Mouse (Mus musculus): ENCODE results near the gene Naaa. TPM values are rescaled to one million over a fixed set of nuclear protein-coding genes. Genes with fewer than 3 reads are reported as not detected.

Gene Naaa
- total RNA-seq, 2 experiments from 2014 or later = 38.8 to 40.9 TPM

DNA sequence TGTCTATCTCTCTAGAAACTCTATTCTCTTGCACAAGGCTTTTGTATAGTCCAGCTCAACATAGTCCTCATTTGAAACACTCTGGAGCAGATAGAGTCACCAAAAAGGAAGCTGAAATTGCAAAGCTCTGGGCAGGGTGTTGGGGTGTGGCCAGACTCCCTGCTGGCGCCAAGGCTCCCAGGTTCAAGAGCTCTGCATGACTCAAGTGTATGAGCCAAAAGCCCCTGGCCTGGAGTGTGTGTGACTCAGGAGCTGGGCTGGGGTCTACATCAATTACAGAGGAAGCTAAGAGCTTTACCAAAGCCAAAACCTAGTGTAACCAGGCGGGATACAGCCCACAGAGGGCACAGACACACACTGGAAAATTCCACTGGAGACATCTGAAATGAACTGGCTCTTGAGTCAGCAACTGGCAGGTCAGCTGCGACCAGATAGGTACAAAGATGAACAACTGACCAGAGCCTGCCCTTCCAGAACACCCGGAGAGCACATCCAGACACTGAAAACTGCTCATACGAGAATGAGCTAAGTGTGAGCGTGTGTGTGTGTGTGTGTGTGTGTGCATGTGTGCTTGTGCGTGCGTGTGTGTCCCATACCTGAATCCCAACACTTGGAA, 57.6 kb downstream of the Naaa start:
- intact Hi-C loops (cut with DNase I) = no loop called here
- DNase-seq (ENCODE audit: low spot score in 2 of 2) = no peak

DNA sequence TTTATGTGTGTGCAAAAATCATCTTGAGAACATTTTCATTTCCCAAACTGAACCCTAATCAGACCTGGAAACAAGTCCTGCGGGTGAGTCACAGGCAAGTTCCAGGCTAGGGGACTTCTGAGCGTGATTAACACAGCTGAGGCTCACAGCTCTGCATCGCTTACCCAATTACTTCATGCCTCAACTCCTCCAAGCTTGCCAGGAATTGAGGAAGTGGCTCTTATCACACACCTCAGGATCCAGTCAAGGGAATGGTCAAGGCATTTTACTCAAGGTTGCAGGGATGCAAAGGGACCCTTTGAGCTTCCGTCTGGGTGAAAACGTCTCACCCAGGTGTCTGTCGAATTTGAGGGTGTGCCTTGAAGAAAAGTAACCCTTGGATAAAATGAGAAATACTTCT, 58.1 kb downstream of the Naaa start:
- no peak for DNase-seq (ENCODE audit: low spot score in 2 of 2)
- intact Hi-C loops (cut with DNase I) = no loop called here

- intact Hi-C loops (cut with DNase I) = no loop called here
- DNase-seq (ENCODE audit: low spot score in 2 of 2) = no peak
Observed at GRCm38 (mm10) chr5:92218915-92219793, 58.8 kb downstream of the Naaa start.

DNA sequence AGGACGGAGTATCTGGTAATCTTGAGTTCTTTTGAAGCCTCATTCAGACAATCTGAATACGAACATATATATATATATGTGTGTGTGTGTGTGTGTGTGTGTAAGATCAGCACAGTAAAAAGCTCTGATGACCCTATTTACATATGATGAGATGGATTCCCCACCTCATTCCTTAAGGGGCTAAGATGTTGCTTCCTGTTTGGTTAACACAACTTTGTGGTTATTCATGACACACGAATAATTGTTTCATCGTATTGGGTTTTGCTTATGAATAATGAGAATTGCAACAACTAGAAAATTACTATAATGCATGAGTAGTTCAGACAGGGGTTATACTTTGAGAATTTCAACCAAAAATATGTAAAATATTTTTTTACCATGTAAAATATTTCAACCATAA, 62.7 kb downstream of the Naaa start, which contains the start of gene U90926:
Gene U90926, minus strand, starts transcription at position 101 of the 400 bp plus-strand sequence.
- intact Hi-C loops (cut with DNase I) = no loop called here
- DNase-seq (ENCODE audit: low spot score in 2 of 2) = no peak

DNA sequence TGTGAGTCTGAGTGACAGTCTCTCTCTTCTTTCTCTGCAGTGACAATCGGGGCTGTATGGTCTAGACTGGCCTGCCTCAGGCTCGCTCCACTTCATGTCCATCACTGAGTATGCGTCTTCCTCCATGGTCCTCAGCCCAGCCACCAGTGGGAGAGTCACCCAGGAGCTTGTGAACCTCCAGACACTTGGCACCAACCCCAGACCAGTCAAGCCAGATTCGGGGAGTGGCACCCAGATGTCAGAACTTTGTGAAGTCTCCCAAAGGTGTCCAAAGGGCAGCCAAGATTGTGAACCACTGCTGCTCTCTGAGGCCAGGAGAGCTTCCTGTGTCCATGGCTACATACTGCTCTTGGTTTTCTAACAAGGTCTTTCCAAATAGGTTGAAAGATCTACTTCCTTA, 65.7 kb downstream of the Naaa start:
- intact Hi-C loops (cut with DNase I) = no loop called here
- DNase-seq (ENCODE audit: low spot score in 2 of 2) = no peak

GRCm38 (mm10) chr5:92210205-92210604, 67.8 kb downstream of the Naaa start:
- intact Hi-C loops (cut with DNase I) = no loop called here
- no peak for DNase-seq (ENCODE audit: low spot score in 2 of 2)

Other genes starting within 250 kb of the Naaa start
- gene Cdkl2, start 234.3 kb downstream of the Naaa start, total RNA-seq (2021) = 10 to 100 TPM; 38.6 to 40.9 TPM
- gene G3bp2, start 194.5 kb downstream of the Naaa start, total RNA-seq (2021) = 100 to 1,000 TPM; 212 to 225 TPM
- gene Uso1, start 140.2 kb downstream of the Naaa start, total RNA-seq (2021) = 10 to 100 TPM; 74.6 to 76.7 TPM
- gene U90926, start 62.8 kb downstream of the Naaa start, total RNA-seq (2021) = not detected
- gene Ppef2, start 21.9 kb downstream of the Naaa start, total RNA-seq (2021) = under 1 TPM; 0.55 to 0.62 TPM
- 10 to 100 TPM; 19.0 to 19.8 TPM for gene Sdad1, start 32.3 kb upstream of the Naaa start, total RNA-seq (2021)
- gene Cxcl9, start 49.9 kb upstream of the Naaa start, total RNA-seq (2021) = not detected
- 1 to 10 TPM; 6.2 to 6.9 TPM for gene Art3, start 53.7 kb upstream of the Naaa start, total RNA-seq (2021)
- gene Cxcl10, start 70.7 kb upstream of the Naaa start, total RNA-seq (2021) = not detected
- 10 to 100 TPM; 26.4 to 28.7 TPM for gene Nup54, start 157.0 kb upstream of the Naaa start, total RNA-seq (2021)
- 10 to 100 TPM; 81.9 to 84.5 TPM for gene Scarb2, start 228.7 kb upstream of the Naaa start, total RNA-seq (2021)

Measured in left cerebral cortex, postnatal 25 days (tissue).